Mouse (Mus musculus): Measurements from ENCODE around the gene Tmem132b.

The Tmem132b gene

GRCm38 (mm10) chr5:125583298-125583697, 51.7 kb downstream of the Tmem132b start:
- no peak for DNase-seq

- no peak for DNase-seq
Observed at GRCm38 (mm10) chr5:125583836-125584235, 52.3 kb downstream of the Tmem132b start.

- DNase-seq: no peak
Observed at GRCm38 (mm10) chr5:125585211-125585610, 53.6 kb downstream of the Tmem132b start.

DNA sequence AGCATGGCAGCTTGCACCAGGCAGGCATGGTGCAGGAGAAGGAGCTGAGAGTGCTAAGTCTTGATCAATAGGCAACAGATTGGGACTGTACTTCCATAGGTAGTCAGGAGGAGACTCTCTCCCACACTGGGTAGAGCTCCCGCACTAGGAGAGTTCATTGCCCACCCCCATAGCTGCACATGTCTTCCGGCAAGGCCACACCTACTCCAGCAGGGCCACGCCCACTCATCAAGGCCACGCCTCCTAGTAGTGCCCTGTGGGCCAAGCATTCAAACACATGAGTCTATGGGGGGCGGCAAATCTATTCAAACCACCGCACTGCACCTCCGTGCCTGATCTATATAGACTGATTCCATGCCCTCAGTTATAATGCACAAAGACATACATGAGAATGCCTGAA, 56.6 kb downstream of the Tmem132b start:
- no peak for DNase-seq

DNA sequence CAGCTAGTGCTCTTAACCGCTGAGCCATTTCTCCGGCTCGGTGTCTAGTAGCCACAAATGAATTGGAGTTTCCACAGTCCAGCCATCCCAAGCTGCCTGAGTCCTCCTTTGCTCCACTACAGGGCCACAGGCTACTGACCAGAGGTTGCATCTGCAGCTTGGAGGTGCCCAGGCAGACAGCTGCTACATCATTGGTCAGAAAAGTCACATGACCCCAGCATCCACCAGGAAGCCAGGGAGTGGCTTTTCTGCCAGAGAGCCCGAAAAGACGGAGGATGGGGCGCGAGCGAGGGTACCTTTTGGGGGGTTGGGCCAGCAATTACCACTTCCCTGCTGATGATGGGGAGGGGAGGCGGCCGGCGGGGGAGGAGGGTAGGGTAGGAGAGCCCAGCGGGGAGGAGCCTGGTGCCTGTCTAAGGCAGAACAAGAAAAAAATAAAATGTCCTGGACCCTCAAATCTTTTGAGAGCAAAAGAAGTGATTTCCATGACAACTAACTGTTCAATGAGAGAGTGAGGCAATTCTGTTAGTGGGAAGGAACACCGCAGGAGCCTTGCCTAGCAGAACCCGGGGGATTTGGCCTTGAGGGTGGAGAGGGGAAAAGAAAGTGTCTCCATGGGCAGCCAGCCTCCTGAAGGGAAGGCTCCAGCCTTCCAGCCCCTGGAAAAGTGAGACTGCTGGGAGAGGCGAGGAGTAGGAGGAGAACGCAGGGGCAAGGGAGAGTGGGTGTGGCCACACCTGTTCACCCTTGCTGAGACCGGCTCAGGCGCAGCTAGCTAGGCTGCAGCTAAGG, 57.5 kb downstream of the Tmem132b start:
- no peak for DNase-seq

DNA sequence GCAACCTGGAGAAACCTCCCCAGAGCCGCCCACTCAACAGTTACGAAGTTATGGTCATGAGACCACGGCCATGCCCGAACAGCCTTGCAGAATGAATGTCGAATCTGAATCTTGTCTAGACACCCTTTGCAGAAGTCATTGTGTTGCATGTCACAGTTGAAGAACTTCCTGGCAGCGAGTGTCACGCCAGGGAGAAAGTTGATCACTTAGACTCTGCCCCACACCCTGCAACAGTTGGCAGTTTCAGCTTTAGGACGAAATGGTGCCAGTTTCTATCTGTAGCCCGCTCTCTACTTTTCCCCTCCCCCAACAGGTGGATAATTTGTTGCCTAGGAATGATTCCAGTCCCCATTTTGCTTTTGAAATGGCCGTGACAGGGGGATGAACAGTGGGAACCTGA, 66.5 kb downstream of the Tmem132b start:
- DNase-seq: peak; percentile 34

GRCm38 (mm10) chr5:125607146-125607545, 75.6 kb downstream of the Tmem132b start:
- peak; percentile 37 for DNase-seq

DNA sequence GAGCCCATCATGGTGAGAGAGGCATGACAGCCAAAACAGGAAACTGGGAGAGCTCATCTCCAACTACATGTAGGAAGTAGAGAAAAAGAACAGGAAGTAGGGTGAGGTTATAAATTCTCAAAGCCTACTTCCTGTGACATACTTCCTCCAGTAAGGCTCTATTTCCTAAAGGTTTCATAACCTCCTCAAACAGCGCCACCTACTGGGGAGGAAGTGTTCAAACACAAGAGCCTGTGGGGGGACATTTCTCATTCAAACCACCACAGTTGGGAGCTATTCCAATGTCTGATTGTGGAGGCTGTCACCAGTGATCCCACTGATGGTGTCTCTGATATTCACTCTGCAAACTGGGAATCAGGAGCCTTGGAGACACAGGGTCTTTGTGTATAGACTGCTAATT, 78.4 kb downstream of the Tmem132b start:
- no peak for DNase-seq

GRCm38 (mm10) chr5:125612460-125612859, 80.9 kb downstream of the Tmem132b start:
- no peak for DNase-seq

GRCm38 (mm10) chr5:125613136-125613535, 81.6 kb downstream of the Tmem132b start:
- no peak for DNase-seq

GRCm38 (mm10) chr5:125614348-125614747, 82.8 kb downstream of the Tmem132b start:
- DNase-seq: peak; percentile 12

GRCm38 (mm10) chr5:125617050-125617449, 85.5 kb downstream of the Tmem132b start:
- DNase-seq: no peak

DNA sequence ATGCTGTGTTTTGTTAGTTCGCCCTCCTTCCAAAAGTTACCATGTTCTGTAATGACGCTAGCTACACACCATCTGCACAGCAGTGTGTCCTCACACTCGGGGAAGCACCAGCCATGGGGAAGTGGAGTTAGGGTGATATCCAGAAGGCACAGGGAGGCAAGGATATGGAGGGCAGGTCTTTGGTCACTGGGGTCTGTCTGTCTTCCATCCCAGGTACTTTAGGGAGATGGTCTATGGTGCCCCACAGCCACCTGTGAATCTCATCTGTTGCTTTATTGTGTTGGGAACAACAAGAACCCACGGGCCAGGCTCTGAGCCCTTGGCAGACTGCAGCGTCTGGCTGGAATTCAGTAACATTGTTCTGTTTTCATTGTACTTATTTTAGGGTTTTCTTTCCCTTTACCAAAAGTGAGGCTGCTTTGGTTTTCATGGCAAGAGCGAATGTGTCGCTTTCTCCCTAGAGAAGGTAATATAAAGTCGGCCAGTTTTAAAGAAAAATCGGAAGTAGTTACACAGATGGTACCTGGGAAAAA, 96.3 kb downstream of the Tmem132b start:
- no peak for DNase-seq

DNA sequence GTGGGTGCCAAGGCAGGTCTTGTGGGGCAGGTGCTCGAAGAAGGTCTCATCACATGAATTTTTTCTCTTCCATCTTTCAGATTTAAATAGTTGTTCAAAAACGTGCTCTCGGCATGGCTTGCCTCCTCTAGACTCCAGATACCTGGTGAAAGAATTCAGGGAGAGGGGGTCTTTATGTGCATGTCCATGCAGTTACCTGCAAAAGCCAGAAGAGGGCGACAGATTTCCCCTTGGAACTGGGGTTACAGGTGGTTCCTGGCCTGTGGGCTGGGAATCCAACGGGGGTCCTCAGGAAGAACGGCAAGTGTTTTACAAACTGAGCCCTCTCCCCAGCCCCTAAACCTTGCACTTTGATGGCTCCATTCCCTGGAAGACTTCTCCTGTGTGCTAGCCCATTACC, 103.1 kb downstream of the Tmem132b start:
- DNase-seq: no peak

DNA sequence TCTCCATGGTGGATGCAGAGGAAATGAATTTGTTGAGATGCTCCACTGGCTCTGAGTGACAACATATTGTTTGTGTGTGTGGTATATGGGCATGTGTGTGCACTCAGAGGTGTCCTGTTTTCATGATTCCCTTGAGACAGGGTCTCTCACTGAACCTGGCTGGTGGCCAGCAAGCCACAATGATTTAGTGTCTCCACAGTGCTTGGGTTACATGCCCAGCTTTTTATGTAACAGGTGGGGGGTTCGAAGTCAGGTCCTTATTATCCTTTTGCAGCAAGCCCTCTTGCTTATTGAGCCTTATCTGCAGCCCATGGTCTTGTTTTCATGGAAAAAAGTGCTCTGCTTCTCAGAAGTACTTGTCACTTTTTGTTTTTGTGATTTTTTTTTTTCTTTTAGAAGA, 109.4 kb downstream of the Tmem132b start:
- no peak for DNase-seq

DNA sequence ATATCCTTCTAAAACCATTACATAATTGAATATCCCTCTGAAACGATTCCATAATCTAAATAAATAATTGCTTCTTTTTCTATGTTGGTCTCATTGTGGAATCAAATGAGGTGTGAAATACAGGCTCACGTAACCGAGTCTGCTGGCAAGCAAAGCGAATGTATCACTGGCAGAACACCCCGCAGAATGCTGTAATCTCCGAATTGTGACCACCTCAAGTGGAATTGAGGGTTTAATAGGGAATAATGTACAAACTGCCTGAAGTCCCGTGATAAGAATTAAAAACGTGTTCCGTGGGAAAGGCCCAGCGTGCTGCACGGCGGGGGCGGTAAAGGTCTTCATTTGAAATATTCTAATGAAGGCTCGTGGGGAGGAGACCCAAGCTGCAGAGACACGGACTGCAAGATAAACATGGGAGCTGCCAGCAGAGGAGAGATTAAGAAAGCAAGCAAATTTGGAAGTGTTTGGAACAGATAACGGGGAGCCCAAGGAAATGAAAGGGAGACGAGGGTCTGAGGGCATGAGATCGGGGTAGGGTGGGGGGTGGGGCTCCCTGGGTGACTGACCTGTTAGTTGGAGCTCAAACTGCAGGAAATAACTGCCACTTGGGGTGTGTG, 110.1 kb downstream of the Tmem132b start:
- no peak for DNase-seq

GRCm38 (mm10) chr5:125648236-125648635, 116.7 kb downstream of the Tmem132b start:
- no peak for DNase-seq

GRCm38 (mm10) chr5:125649982-125650381, 118.4 kb downstream of the Tmem132b start:
- no peak for DNase-seq

GRCm38 (mm10) chr5:125658101-125658500, 126.5 kb downstream of the Tmem132b start:
- no peak for DNase-seq

GRCm38 (mm10) chr5:125658959-125659749, 127.6 kb downstream of the Tmem132b start:
- DNase-seq: no peak

GRCm38 (mm10) chr5:125675623-125676022, 144.0 kb downstream of the Tmem132b start:
- DNase-seq: no peak

DNA sequence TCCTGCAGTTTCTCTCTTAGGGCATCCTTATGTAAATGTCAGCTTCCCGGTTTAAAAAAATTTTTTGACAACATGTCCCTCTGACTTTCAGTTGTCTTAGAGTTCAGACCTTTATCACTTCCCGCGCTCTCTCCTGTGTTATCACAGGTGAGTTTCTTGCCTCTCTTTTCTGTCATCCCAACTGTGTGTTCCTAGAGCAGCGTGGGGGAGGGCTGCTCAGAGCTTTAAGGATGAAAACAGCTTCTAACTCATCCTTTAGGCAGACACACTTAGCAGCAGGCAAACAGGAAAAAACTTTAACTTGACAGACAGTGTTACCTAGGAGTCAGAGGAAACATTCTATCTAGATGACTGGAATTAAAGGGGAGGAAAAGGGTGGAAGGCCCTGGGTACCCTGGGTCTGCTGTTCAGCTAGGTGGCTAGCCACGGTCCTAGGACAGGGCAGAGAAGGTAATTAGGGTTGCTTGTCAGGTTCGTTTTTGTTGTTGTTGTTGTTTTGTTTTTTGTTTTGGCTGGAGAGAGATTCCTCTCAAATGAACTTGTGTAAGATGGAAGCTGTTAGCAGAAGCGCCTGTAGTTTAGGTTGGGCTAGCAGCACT, 144.6 kb downstream of the Tmem132b start:
- DNase-seq: no peak

DNA sequence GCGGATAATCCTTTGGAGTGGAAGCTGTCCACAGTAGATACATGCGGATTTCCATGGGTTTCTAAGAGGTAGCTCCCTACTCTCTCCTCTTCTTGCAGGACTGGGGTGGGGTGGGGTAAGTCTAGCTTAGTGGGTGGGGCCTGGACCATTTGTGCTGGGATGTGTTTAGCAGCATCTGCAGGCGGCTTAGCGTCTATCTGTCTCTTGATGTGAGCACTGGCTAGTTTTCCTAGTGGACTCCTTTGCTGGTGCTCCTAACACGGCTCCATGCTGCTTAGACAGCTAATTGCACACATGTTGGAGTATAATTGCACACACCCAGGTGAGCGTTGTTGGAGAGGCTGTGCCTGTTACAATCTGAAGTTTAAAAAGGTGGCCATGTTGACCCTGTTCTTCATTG, 149.3 kb downstream of the Tmem132b start:
- DNase-seq: no peak

Data from kidney, adult 18-20 months (tissue).